Mouse (Mus musculus) heart, adult 8-10 months (tissue): ENCODE results near the gene Gm10681. TPM values are rescaled to one million over a fixed set of nuclear protein-coding genes. Genes with fewer than 3 reads are reported as not detected.
"Not testable (repeated sequence)": the region's sequence is repeated elsewhere in the genome, so short reads cannot be mapped to it uniquely, and the experiment has no call there.

ENCODE experiments used
- DNase-seq: peaks from one replicate; pipeline ENCODE4 v3.0.0; 2022; ENCODE audit warnings: low spot score
- total RNA-seq, 4 experiments: library from RNA; stranded (reverse); gene quantifications; 2 replicates each; pipeline ENCODE4 v1.2.4; 2022

Gm10681 gene
- total RNA-seq, 4 experiments from 2014 or later, result not detected

DNA sequence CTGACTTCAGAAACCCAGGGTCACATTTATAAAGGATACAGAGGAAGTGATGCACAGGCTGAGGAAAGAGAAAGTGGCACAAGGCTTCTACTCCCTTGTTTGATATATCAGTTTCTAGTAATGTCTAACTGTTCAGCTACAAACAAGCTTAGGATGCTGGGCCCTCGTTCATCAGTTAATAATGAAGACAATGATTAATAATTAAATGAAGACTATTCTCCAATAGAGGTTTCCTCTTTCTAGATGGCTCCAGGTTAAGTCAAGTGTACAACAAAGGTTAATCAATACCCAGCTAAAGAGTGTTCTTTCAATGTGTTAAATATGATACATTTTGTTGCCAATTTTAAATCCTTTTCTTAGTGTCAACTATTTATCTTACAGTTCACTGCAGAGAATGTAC, 78.2 kb downstream of the Gm10681 start, which contains the start of gene Hsd3b4:
Gene Hsd3b4, minus strand, starts transcription at position 101 of the 400 bp plus-strand sequence.
- not testable (repeated sequence) for DNase-seq

DNA sequence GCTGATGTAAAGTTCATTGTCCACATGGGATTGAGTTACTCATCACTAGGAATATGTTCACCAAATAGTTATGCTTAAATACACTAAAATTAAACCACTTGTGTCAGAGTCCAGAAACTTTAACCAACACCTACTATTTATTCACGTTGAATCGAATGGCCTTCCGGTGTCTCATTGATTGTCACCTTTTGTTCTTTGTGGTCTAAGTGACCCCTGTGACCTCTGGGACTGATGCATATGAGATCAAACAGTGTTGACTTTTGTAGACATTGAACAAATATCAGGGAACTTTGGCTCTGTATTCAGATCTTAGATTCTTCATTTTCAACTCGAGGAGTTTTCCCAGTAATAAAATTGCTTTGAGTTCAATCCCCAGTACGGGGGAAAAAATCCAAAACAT, 81.4 kb downstream of the Gm10681 start:
- DNase-seq, result not testable (repeated sequence)

Other genes starting within 250 kb of the Gm10681 start
- gene Phgdh, start 248.8 kb downstream of the Gm10681 start, total RNA-seq, result 1 to 10 TPM; 1.1 to 1.8 (median 1.5) TPM
- gene Zfp697, start 206.3 kb downstream of the Gm10681 start, total RNA-seq, result 1 to 10 TPM; 6.9 to 8.7 (median 7.4) TPM
- gene Gm4450, start 131.7 kb downstream of the Gm10681 start, total RNA-seq, result not detected
- gene Hsd3b4, start 78.3 kb downstream of the Gm10681 start, total RNA-seq, result not detected
- gene Hsd3b5, start 41.4 kb upstream of the Gm10681 start, total RNA-seq, result not detected
- gene Hsd3b2, start 135.7 kb upstream of the Gm10681 start, total RNA-seq, result not detected
- not detected for gene Hsd3b3, start 174.3 kb upstream of the Gm10681 start, total RNA-seq
- under 1 TPM in 1 of 4 experiments, not detected in 3; 0.17 TPM for gene Hsd3b6, start 225.6 kb upstream of the Gm10681 start, total RNA-seq